Mouse (Mus musculus) MEL-GATA-1-ER (cell line): ENCODE results near the gene Paqr7.
"Not testable (repeated sequence)": the region's sequence is repeated elsewhere in the genome, so short reads cannot be mapped to it uniquely, and the experiment has no call there.

Experiments used
- DNase-seq: peaks from one replicate; pipeline ENCODE4 v3.0.0-alpha.2; 2012; ENCODE audit warnings: low read depth; ENCODE audit errors: extremely low read depth

Paqr7 gene

DNA sequence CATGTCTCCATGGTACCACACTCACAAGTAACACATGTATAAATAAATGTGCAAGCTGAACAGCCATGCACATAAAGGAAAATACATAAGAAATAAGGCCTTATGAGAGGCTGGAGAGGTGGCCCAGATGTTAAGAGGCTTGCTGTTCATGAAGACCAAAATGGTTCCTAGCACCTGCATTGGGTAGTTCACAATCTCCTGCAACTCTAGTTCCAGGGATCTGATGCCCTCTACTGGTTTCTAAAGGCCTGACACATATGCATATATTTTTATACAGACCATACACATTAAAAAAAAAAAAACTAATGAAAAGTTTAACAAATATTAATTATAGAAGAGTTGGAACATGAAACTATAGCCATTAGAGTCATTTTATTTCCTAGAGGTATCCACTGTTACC, 25.0 kb upstream of the Paqr7 start:
- no peak for DNase-seq

- no peak for DNase-seq
Measured at GRCm38 (mm10) chr4:134473764-134474163, 22.7 kb upstream of the Paqr7 start.

GRCm38 (mm10) chr4:134474240-134474639, 22.3 kb upstream of the Paqr7 start:
- DNase-seq: no peak

DNA sequence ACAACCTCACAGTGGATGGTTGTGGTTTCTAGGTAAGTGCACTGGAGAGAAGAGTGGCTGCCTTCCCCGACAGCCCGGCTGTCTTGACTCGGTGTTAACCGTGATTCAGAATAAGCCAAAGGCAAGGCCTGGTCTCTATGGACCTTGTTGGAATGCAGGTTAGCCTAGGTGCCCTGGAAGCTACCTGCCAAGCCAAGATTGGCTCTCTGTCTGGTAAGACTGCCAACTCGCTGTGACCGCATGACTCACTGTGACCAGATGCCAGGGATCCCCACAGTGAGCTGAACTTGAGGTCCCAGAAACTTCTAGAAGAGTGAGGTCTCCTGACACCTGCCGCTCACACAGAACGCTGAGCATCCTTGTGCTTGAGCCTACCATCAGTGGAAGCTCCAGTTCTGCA, 19.6 kb upstream of the Paqr7 start:
- no peak for DNase-seq

DNA sequence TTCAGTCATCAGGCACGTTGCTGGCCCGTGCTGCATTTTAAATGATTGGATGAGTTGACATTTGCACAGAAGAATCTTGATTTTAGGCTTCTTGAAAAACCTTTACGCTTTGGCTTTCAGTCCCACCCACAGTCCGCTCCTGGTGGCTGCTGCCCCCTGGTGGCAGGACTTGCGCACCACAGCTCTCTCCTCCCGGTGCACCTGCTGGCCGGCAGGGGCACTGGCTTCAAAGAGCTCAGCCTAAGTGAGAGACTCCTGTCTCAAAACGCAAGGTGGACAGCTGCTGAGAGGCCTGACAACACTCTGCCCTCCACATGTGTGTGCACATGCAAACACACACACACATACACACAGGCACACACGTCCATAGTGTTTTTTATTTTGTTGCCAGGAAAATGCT, 18.5 kb upstream of the Paqr7 start:
- DNase-seq: peak; percentile 56

DNA sequence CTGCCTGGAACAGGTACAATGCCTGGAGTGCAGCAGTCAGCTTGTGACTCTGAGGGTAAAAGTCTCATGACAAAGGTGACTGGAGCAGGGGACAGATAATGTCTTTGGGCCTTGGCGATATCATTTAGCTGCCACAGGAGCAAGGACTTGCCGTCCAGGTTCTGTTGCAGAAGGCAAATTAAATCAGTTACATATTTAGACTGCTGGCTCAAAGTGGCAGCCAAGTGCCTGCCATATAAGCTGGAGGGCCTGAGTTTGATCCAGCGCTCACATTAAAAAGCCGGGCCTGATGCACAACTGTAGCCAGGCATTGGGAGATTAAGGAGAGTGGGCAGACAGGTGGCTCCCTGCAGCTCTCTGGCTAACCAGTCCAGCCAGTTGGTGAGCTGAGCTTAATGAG, 16.7 kb upstream of the Paqr7 start:
- DNase-seq: no peak

GRCm38 (mm10) chr4:134480864-134481263, 15.6 kb upstream of the Paqr7 start:
- DNase-seq: no peak

DNA sequence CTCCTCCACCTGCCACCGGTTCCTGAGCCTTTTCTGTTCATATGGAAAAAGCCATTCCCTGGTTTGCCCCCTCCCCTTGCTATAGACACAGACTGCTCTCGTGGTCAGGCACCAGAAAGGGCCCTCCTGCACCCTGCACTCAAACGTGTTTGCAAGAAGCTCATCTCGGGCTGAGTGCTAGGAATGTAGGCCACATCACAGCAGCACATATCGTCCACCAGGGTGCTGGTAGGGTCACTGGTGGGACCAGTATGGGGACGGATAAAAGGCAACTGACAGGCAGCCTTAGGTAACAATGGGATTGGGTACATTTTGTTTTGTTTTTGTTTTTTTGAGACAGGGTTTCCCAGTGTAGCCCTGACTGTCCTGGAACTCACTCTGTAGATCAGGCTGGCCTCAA, 15.2 kb upstream of the Paqr7 start:
- no peak for DNase-seq

- no peak for DNase-seq
Measured at GRCm38 (mm10) chr4:134482442-134482841, 14.1 kb upstream of the Paqr7 start.

DNA sequence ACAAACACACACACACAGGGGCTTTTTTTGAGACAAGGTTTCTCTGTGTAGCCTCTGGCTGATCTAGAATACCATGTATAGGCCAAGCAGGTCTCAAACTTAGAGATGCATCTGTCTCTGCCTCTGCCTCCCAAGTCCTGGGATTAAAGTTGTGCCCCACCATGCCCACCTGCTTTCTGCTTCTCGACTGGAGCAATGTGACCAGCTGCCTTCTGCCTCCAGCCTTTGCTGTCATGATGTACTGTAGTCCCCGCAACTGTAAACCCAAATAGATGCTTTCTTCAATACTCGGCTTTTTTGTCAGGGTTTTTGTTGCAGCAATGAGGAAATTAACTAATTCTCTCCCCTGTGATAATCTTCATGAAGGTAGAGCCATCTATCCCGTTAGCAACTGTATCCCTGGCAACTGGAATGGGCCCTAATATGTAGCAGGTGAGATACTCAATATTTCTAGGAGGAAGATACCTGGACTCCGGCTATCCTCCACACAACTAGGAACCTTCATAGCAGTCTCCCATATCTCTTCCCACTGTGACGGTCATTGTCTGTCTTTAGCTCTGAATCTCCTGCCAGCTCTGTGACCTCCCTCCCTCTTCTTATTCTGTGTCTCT, 13.3 kb upstream of the Paqr7 start:
- DNase-seq: no peak

GRCm38 (mm10) chr4:134483696-134484095, 12.8 kb upstream of the Paqr7 start:
- DNase-seq: no peak

DNA sequence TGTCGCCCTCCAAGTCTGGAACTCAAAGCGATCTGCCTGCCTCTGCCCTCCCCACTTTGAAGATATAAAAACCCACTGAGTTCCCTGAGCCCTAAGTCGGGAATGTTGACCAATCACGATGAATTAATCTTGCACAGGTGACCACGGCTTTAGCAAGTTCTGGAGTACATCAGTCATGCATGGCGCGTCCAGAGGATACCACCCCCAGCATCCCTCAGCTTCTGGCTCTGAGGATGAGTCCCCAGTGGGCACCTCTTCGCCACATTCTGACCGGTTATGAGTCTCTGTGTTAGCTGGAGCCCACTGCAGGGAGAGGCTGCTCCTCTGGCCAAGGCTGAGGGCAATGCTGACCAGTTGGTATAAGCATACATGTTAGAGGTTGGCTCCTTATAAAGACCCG, 12.3 kb upstream of the Paqr7 start:
- DNase-seq: no peak

DNA sequence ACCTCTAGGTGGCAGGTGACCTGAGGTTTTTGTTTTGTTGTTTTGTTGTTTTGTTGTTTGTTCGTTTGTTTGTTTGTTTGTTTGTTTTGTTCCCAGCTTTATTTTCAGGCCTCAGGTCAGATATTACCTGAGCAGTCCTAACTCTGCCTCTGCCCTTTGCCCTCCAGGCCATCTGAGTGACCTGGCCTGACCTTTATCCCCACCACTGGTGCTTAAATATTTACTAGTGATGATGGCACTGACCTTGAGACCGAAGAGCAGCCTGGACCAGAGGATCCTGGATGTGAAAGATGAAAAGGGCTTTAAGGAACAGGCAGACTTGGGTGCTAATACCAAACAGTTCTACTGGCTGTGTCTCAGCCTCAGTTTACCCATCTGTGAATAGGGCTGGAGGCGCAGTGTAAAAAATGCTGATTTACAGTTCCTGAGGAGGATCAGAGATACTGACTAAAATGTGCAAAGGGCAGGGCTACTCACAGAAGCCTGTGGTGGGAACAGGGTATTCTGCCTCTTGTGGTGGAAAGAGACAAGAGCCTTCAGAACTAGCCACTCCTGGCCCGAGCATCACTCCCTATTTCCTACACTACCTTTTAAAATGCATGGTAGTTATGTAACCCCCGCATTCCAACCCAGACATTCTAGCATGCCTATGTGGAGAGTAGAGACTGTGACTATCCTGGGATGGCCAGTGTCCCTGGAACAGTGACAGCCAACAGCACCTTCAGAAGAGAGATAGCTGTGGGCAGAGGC, 11.2 kb upstream of the Paqr7 start:
- no peak for DNase-seq

- DNase-seq: no peak
Measured at GRCm38 (mm10) chr4:134488211-134488610, 8.3 kb upstream of the Paqr7 start.

DNA sequence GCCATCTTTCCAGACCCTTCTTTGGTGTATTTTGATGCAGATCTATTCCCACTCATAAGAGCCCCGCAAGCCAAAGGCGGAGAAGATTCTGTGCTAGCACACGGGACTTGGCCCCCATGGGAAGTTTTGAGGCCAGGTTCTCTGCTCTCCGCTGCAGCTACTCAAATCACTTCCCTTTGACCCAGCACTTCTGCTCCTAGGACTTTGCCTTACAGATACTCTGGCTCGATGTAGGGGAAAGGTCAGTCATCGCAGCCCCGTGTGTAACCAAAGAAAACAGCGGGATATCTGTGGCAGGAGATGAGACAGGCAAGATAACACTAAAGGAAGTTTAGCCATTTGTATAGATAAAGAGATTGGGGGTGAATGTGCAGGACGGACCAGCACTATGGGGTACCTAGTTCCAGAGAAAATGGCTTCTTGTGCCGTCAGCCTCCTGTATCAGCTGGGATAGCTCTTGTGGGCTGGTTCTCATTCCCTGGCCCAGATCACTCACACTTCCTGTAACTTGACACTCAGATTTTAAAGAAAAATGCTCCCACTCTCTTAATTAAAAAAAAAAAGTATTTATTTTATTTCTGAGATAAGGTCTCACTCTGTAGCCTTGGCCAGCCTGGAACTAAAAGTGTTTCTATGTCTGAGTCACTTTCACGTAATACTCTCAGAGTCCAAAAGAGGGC, 6.4 kb upstream of the Paqr7 start:
- DNase-seq: no peak

- no peak for DNase-seq
Measured at GRCm38 (mm10) chr4:134491716-134492115, 4.8 kb upstream of the Paqr7 start.

GRCm38 (mm10) chr4:134494161-134494560, 2.3 kb upstream of the Paqr7 start:
- DNase-seq: not testable (repeated sequence)

GRCm38 (mm10) chr4:134494780-134495545, 1.5 kb upstream of the Paqr7 start:
- peak; percentile 62 for DNase-seq

DNA sequence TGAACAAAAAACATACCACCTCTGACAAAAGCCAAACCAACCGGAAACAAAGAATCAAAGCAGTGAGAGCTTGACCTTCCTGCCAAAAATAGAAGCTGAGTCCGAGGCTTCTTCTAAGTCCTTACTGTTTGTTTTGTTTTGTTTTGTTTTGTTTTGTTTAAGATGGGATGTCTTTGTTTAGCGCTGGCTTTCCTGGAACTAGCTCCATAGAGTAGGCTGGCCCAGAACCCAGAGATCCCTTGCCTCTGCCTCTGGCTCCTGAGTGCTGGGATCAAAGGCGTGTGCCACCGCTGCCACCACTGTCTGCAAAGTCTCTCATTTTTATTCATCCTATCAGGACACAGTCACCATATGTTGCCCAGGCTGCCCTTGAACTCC, 962 bp upstream of the Paqr7 start:
- DNase-seq: no peak

GRCm38 (mm10) chr4:134497223-134497622, 726 bp downstream of the Paqr7 start:
- no peak for DNase-seq

GRCm38 (mm10) chr4:134497986-134498731, 1.7 kb downstream of the Paqr7 start:
- peak; percentile 15 for DNase-seq
